Mouse (Mus musculus): Measurements from ENCODE around the gene Pip4k2a.

DNA sequence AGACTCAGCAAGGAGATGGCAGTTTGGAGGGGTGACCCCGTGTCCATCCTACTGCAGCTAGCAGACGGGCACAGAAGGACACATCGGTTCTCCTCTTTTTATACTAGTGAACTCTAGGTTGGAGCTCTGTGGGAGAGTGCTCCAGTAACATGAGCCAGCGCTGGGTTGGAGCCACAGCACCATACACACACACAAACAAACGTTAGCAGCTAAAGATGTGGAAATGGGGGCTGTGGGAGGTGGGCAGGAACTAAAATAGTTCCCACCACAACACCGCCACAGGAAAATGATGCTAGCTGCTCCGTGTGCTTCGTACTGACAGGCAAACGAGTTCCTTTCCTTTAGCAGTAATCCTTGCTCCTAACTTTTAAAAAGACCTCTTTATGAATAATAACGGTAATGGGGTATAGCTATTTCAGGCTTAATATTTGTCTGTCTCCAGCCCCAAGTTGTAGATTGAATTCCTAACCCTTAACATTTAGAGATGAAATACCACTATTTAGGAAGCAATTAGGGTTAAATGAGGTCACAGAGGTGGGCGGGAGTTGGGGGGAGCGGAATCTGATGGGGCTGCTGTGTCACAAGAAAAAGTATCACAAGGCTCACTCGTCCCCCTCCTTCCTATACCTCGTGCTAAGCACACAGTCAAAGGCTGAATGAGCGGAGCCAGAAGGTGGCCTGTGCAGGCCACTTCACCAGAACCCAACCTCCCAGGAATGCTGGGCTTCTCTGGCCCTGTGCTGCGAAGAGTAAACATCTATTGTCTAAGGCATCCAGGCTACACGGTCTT, 73.9 kb downstream of the Pip4k2a start:
- TF ChIP-seq CTCF (IDR thresholded peaks at IDR 0.05; ENCODE audit: low read depth, low read length): no peak
- no peak for TF ChIP-seq POLR2AphosphoS5 (IDR thresholded peaks at IDR 0.05; ENCODE audit: insufficient replicate concordance, low read depth, low read length)
- no peak for TF ChIP-seq TAL1 (conservative IDR thresholded peaks at IDR 0.05; ENCODE audit: low read depth, low read length)

All from G1E (cell line).